Mouse (Mus musculus) right cerebral cortex, postnatal 25 days (tissue): ENCODE measurements around the gene Rapgef3.

ENCODE experiments used
- DNase-seq: peaks from one replicate; pipeline ENCODE4 v3.0.0; 2022

Rapgef3 gene

DNA sequence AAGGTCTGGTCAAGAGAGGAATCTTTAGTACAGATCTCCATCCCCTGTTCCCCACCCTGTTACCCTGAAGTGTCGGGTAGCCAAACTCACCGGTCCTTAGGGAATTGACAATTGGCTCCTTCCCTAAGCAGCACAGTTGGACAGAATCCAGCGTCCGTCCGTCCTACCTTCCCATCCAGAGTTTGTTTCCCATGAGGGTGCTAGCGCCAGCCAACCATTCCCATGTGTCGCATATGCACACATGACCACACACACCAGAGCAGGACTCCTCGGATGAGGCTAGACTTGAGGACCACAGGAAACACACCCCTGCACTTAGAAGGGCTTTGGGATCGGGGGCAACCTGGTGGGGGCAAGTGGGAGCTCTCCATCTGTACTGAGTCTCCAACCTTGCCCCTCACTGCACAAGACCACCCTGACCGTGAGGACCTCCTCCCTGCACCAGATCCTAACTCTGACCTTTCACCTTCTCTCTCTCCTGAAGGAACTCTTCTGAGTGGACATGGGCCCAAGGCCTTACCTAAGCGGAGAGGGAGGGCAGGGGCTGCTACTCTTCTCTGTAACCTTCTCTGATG, 23.4 kb upstream of the Rapgef3 start:
- no peak for DNase-seq

DNA sequence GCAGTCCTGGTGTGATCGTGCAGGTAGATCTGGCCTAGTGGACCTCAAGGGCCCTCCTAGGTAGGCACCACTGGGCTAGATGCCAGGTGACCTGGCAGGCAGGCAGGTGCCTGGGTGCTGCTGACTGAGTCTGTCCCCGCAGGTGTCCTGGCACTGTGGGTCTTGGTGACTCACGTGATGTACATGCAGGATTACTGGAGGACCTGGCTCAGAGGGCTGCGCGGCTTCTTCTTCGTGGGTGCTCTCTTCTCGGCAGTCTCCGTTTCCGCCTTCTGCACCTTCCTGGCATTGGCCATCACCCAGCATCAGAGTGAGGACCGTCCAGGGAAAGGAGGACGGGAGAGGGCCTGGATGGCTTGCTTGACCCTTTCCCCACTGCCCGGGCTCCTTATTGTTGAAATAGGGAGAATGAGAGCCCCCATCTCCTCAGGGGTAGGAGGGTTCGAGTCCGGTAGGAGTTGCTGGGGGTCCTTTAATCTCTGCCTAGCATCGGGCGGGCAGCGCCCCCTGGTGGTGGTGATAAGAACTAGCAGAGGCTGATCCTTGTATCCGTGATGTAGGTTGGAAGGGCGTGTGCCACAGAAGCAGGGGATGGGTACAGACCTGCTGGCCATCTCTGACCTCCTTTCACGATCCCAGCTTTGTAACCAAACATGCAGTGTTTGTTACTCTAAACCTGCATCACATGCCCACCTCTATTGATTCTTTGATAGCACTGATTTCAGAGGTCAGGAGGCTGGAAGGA, 22.2 kb upstream of the Rapgef3 start:
- DNase-seq = no peak

DNA sequence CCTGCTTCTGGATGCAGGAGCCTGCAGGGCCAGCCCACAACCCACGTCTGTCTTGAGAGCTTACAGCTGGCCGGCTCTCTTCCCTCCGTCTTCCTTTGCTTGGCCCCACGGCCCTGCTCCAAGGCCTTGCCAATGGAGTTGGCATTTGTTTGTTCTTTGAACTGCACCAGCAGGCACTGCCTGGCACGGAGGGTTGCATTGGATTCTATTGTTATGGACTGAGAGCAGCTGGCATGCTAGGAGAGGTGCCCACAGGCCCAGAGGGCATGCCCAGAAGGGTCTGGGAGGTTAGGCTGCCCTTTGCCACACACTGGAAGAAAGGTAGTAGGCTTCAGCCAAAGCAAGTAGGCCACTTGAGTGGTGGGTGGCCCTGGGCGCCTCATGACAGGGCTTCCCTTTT, 21.0 kb upstream of the Rapgef3 start:
- no peak for DNase-seq

DNA sequence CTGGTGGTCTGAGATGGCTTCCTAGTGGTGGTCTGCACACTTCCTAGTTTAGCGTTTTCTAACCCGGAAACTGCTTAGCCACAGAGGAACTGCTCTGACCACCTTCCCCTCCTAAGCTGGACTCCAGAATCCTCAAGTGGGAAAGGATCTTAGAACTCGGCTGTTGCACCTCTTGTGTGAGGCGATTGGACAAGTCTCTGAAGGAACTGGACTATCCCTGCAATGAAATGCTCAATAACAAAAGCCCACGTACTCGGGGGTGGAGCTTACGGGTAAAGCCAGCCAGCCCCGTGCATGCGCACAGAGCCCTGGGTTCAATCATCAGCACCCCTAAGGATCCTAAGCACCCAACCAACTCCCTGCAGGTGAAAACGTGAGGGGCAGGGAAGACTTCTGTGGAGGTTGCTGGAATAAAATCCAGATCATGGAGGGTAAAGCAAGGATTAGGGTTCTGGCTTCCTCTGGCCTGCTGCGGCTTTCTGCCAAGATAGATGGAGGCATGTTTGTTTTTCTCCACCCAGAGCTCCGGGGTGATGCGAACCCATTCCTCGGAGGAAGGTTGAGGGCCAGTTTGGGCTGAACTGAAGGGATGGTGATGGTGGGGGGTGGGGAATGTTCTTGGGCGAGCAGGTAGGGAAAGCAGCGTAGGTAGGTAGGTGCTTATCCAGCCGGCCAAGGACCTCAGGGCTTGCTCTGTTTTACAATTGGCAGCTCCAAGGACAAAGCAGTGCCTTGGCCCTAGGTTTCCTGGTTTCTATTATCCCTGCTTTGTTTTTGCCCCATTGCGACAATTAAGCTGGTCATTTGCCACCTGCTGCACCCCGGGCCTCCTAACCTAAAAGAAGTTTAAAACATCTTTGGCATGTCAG, 20.3 kb upstream of the Rapgef3 start:
- DNase-seq = no peak

DNA sequence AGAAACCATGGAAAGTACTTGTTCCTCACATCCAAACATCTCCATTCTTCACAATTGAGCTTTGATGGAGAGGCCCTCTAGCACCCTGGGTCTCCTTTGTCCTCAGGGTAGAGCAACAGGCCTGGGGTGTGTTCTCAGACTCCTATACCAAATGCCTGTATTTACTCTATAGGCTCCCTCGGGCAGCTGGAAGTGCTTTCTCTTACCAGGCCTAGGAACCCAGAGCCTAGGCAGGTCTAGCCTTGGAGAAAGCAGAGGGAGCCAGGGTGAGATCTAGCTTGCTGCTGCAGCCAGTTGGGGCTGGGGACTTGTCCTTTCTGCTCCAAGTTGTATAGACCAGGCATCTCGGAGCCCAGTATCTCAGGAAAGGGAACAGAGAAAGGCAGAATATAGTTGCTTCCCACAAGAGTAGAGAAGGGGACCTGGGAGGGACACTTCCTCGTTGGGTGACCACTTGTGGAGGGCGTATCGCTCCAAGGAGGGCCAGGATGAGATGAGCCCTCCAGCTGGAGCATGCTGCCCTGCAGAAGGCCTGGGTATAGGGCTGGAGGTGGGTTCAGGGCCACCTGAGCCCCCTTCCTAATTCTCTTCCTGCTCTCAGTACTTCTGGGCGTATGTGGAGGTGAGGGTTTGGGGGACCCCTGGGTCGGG, 19.5 kb upstream of the Rapgef3 start:
- DNase-seq = no peak

DNA sequence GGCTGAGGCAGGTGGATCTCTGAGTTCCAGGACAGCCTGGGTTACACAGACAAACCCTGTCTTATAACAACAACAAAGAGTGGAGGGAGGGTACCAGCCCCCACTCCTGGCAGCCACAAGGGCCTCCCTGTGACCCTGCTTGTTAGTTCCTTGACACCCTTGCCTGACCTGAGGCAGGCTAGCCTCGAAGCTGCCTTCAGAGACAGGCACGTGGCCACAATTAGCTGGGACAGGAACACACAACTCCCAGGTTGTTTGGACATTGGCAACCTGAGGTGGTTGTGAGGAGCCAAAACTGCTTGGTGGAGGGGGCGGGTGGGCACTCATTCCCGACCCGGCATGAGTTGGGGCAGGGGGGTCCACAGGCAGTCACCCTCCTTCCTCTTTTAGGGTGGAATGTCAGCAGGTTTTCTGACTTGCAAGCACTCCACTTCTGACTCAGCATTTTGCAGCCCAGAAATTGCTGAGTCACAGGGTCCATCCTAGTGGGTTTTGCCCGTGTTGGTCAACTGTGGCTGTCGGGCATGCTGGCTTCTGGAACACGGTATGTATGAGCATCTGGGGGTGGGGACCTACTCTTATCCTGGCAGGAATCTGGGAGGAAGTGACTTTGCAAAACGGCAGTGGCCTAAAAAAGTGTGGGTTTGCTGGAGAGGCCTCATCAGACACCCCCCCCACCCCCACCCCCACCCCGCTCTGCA, 18.8 kb upstream of the Rapgef3 start:
- no peak for DNase-seq

DNA sequence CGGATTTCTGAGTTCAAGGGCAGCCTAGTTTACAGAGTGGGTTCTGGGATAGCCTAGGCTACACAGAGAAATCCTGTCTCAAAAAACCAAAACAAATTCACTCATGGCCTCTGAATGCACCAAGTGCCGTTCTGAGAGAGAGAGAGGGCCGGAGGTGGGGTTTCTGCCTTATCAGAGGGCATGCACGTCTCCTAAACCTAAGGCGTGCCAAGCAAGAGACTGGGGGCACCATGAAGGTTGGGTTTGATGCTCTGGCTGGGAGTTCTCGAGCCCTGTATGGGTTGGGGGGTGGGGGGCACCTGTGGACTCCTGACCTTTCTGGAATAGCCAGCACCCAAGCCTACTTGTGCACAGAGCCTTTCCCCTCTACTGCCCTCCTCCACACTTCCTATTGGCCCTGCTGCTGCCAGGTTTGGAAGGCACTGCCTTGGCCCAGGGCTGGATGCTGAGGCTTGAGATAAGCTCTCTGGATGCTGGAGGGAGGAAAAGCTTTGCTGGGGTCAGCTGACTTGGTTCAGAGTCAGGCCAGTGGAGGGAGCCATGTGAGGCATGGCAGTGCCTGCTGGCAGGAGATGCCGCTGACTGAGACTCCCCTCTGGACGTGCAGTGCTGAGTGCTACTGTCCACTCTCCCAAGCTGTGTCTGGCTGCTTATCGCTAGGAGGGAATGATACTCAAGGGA, 18.1 kb upstream of the Rapgef3 start:
- no peak for DNase-seq

DNA sequence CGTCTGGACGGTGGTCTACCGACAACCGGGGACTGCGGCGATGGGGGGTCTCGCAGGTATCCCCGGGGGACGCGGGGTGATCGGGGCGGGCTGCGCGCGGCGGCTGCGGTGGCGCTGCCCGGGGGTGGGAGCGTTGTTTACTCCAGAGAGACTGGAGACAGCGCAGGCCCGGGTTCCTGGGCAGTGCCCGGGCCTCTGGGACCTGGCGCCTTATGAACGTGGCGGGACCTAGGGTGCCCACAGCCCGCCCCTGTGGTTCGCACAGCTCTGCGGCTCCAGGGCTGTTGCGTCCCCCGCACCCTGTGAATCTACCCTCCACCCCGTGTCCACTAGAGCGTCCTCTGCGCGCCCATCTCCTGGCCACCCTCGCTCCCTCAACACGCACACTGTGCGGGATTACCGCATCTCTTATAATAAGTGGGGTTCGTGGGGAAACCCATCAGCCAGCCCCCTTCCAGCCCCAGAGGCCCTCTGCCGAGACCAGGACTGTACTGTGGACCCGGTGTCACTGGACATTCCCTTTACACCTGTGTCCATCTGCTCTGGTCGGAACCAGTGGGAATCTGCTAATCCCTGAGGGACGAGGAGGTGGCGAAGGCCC, 16.9 kb upstream of the Rapgef3 start:
- peak; percentile 48 for DNase-seq

DNA sequence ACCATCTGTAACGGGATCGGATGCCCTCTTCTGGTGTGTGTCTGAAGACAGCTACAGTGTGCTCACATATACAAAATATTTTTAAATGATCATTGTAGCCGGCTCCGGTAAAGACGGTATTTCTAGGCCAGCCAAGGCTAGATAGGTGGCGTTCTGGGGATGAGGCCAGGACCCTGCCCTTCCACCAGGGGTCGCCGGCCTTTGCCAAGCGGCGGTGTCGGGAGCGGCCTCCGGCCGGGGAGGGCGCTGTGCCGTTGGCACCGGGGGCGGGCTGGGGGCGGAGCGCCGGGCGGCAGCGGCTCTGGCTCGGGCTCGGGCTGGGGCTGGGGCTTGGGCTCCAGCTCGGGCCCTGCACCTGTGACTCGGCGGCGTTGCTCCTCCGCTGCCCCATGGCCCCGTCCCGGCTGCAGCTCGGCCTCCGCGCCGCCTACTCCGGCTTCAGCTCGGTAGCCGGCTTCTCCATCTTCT, 16.4 kb upstream of the Rapgef3 start:
- DNase-seq = peak; percentile 85

DNA sequence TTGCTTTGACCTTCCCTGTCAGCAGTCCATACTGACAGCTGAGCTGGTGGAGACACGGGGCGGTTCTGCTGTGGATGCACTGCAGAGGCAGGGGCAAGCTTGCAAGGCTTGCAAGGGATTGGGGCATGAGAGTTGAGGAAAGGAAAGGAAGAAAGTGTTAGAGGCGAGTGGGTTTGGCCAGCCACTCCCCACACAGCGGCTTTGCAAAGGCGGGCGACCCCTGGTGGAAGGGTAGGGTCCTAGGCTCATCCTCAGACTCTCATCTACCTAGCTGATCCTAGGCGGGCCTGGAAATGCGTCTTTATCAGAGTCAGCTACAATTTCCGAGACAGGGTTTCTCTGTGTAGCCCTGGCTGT, 15.0 kb upstream of the Rapgef3 start:
- DNase-seq = no peak

DNA sequence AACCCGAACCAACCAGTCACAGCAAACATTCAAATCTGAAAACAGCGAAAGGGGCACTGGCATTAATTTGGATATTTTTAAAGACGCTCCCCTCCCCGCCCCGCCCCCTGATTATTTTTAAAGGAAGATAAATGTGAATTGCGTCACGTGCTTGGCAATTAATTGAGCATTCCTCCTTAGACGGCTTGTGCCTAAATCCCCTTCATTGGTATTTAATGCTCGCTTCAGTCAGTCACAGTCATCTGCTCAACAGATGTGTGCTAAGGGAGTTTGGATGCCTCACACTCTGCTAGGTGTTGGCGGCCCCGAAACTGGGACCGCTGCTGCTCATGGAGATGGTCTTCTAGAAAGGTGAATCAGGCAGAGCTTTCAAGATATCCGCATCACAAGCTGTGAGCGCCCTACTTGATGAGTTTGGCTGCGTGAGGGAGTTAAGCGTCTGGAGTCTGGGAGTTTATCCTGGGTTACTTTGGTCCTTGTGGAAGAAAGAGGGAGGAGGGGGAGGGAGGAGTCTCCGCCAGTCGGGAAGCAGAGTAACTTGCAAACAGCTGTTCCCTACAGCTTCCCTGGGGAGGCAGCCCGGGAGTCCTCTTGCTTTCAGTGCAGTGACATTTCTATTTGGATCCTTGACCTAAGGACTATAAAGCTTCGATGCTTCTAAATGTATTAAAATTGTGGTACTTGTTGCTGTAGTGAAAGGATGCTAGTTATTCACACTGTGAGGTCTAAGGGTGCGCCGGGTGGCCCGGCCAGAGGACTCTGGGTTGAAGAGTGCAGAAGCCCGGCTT, 14.4 kb upstream of the Rapgef3 start:
- DNase-seq = no peak

DNA sequence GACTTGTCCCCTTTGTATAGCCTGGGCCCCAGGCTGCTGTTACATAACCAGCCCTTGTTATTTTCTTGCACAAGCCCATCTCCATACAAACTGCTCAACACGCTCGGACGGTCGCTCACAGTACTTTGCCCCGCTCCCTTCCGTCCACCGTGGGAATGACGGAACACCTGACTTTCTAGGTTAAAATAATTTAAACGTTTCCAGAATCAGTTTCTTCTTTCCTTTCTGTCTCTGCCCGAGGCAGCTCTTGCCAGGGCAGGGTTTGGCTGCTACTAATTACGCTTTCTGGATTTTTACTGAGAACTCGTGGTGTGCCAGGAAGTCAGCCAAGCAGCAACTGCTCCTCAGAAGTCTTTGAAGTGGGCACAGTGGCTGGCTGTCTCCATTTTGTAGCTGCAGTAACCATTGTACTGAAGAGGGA, 12.8 kb upstream of the Rapgef3 start:
- no peak for DNase-seq

DNA sequence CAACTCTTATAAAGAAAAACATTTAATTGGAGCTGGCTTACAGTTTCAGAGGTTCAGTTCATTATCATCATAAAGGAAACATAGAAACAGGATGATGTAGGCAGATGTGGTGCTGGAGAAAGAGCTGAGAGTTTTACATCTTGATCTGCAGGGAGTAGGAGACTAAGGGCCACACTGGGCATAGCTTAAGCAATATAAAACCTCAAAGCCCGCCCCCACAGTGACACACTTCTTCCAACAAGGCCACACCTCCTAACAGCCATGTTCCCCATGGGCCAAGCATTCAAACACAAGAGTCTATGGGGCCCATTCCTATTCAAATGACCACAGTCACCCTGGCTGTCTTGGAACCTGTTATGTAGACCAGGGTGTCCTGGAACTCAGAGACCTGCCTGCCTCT, 11.8 kb upstream of the Rapgef3 start:
- no peak for DNase-seq

DNA sequence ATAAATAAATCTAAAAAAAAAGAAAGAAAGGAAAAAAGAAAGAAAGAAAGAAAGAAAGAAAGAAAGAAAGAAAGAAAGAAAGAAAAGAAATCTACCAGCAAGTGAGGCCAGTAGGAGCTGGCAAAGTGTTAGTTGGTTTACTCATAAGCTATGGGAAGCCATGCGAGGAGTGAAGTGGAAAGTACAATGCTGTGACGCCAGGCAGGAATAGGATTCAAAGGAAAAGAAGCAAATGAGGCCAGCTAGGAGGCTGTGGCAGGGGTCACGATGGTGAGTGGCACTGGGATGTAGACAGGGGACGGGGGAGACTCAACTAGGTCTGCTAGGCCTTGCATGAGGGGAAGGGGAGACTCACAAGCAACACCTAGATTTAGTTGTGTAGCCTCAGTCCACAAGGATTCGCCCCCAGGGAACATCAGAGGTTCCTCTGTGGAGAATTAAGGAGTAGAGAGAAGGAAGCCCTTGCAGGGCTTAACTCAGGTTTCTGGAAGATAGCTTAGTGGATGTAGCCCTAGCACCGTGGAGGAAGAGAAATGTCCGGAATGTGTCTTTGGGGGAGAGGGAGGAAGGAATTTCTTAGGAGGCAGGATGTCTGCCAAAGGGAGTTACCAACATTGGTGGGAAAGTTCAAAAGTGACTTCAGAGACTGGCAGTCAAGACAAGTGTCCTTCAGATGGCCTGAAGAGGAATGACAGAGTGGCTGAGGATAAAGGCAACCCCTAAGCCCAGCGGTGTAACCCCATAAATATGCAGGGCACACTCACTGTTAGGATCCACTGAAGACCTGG, 10.7 kb upstream of the Rapgef3 start, which contains the start of gene Slc48a1:
Gene Slc48a1 (plus strand): TSS at position 210 of the 788 bp plus-strand sequence.
- DNase-seq = no peak

DNA sequence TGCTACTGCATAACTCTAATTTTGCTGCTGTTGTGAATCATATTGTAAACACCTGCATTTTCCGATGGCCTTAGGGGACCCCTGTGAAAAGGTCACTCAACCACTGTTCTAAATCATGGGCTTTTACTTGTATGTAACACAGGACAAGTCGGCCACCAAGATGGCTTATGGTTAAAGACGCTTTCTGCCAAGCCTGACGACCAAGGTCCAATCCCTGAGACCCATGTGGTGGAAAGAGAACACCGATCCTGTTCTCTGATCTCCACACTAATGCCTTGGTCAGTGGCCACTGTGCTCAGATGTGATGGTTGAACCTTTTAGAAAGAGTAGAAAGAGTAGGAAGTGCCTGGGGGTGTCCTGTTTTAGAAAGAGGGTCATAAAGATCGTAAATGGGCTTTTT, 9.1 kb upstream of the Rapgef3 start:
- DNase-seq = no peak

DNA sequence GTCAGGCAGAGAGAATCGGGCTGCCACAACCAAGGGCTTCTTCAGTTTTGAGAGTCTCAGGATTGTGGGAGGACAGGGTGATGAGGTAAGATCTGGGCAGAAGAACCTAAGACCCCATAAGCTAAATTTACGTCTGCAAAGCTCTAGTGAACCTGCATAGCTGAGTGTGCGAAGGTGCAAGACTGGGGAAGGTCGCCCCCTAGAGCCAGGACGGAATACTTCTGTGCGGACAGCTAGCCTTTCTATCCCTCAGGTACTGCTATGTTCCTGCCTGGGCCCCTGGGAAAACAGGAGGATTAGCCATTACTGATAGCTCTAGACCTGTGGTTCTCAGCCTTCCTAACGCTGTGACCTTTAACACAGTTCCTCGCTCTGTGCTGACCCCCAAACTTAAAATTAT, 8.7 kb upstream of the Rapgef3 start:
- DNase-seq = peak; percentile 69

DNA sequence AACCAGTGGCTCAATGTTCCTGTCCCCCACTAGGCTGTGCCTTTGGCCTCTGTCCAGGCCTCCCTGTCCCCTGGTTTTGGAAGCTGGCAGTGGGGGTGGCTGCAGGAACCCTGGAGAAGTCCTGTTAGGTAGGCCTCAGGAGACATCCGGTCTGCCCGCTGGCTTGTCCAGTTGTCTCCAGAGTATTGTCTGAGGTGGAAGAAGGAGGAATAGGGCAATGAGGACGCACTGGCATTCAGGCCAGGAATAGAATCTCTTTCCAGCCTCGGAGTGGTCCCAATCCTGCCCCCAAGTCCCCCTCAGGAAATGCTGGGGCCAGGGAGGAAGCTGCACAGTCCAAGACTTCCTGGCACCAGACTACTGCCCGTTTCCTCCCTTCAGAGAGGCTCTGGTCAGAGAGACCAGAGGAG, 6.2 kb upstream of the Rapgef3 start:
- DNase-seq = no peak

DNA sequence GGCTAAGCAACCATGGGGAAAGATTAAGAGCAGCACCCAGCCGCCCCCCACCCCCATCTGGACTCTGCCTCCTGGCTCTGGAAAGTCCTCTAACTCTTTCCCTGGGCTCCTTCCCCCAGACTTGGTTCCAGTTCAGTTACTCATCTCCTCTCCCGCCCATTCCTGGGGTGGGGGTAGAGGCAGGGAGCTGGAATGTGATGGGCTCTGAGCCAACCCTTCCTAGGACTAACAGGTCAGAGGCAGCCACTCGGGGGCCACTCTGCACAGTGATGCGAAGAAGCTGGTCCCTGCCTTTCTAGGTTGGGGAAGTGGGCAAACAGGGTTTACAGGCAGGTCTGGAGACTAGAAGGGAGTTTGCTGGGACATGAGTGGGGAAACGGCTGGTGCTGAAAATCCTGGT, 5.3 kb upstream of the Rapgef3 start:
- no peak for DNase-seq

DNA sequence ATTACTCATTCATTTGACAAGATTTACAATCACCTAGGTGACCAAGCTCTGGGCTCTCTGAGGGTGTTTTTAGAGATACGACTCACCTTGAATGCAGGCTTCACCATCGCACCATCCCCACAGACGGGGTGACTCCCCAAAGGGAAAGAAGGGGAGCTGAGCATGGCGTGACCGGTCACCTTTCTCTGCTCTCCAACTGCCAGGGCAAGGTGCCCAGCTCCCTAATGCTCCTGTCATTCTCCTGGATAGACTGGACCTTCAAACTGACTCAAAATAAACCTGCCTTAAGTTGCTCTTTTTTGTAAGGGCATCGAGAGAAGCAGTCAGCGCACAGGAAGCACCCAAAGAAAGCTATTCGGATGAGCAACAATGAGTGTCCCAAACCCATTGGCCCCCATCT, 2.5 kb upstream of the Rapgef3 start:
- no peak for DNase-seq

DNA sequence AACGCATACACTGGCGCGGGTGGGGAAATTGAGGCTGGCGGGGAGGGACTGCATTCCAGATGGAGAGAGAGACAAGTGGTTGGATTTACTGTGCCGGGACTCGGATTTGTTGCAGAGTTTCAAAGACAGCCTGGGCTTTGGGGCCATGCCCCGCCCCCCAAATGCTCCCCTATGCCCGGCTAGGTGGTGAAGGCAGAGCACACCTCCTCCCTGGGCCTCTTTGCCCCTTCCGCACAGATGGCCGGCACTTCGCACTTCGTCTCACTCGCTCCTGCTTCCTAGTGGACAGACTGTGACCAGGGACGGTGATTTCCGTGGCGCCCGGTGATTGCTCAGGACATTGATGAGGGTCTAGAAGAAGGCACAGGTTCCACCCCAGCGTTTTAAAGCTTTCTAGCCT, 420 bp upstream of the Rapgef3 start:
- DNase-seq = no peak
